In genomic region chr2:28535650-28536049, GRCm38 (mm10) we compare ENCODE assay signal across 8 mouse cellular contexts. TPM values are rescaled to one million over a fixed set of nuclear protein-coding genes. Genes with fewer than 3 reads are reported as not detected.
DNase-seq lines count a peak whose midpoint lies in the region; ATAC-seq lines count a peak whose summit lies in the region.

No protein-coding gene starts in this region.

- H3K4me2 ChIP-seq in embryonic facial prominence, embryonic 14.5 days (ENCODE audit: low read depth, low read length), result peak overlapping the region; percentile 67
- H3K4me2 ChIP-seq in hindbrain, embryonic 14.5 days (replicated peaks), result peak overlapping the region; percentile 84
- peak overlapping the region; percentile 58 for H3K4me2 ChIP-seq in midbrain, embryonic 16.5 days (ENCODE audit: low read length)

- H3K4me3 ChIP-seq in embryonic facial prominence, embryonic 14.5 days (ENCODE audit: low read depth, low read length), result peak overlapping the region; percentile 75
- no peak overlapping the region for H3K4me3 ChIP-seq in hindbrain, embryonic 14.5 days (replicated peaks; ENCODE audit: low read length)
- no peak overlapping the region for H3K4me3 ChIP-seq in midbrain, embryonic 16.5 days (ENCODE audit: low read depth, low read length)

- ATAC-seq in embryonic facial prominence, embryonic 14.5 days (ENCODE audit: low read depth), result no peak
- ATAC-seq in hindbrain, embryonic 14.5 days (ENCODE audit: low FRiP score), result no peak
- no peak for ATAC-seq in midbrain, embryonic 16.5 days

- no peaks in the 10 kb centered on the region for H3K27me3 ChIP-seq in embryonic facial prominence, embryonic 14.5 days (replicated peaks; ENCODE audit: control insufficient read depth, insufficient read depth, low read length)
- no peaks in the 10 kb centered on the region for H3K27me3 ChIP-seq in hindbrain, embryonic 14.5 days (ENCODE audit: control insufficient read depth, insufficient read depth, low read length)
- no peaks in the 10 kb centered on the region for H3K27me3 ChIP-seq in midbrain, embryonic 16.5 days (ENCODE audit: control insufficient read depth, insufficient read depth, low read depth, low read length)

- H3K27ac ChIP-seq in embryonic facial prominence, embryonic 14.5 days (replicated peaks; ENCODE audit: low read depth, low read length), result peak overlapping the region; percentile 95
- peak overlapping the region; percentile 88 for H3K27ac ChIP-seq in hindbrain, embryonic 14.5 days
- H3K27ac ChIP-seq in midbrain, embryonic 16.5 days (ENCODE audit: low read length), result peak overlapping the region; percentile 80

- no peaks in the 10 kb centered on the region; the same call in 1 of the 2 replicates for H3K36me3 ChIP-seq in embryonic facial prominence, embryonic 14.5 days (ENCODE audit: control insufficient read depth, insufficient read depth, low read length)
- H3K36me3 ChIP-seq in hindbrain, embryonic 14.5 days (replicated peaks; ENCODE audit: control insufficient read depth, insufficient read depth), result 0 out of 2 replicates have a peak, but pooled peaks cover 1% of the 10 kb centered on the region
- no peaks in the 10 kb centered on the region for H3K36me3 ChIP-seq in midbrain, embryonic 16.5 days (ENCODE audit: control insufficient read depth, insufficient read depth, low read length)

- peaks cover 70% of the 10 kb centered on the region for H3K4me1 ChIP-seq in embryonic facial prominence, embryonic 14.5 days (ENCODE audit: control insufficient read depth, insufficient read depth, low read length)
- H3K4me1 ChIP-seq in hindbrain, embryonic 14.5 days (replicated peaks; ENCODE audit: control insufficient read depth, insufficient read depth, low read length), result peaks cover 88% of the 10 kb centered on the region
- H3K4me1 ChIP-seq in midbrain, embryonic 16.5 days (ENCODE audit: control insufficient read depth, insufficient read depth, low read length), result peaks cover 79% of the 10 kb centered on the region

- WGBS in embryonic facial prominence, embryonic 14.5 days, result 18% methylated on average over 7 of the region's 7 CpGs
- WGBS in hindbrain, embryonic 14.5 days, result 24% methylated on average over 7 of the region's 7 CpGs
- 22% methylated on average over 7 of the region's 7 CpGs for WGBS in midbrain, embryonic 16.5 days

- H3K9ac ChIP-seq in embryonic facial prominence, embryonic 14.5 days (ENCODE audit: low read depth, low read length), result peak overlapping the region; percentile 83
- H3K9ac ChIP-seq in hindbrain, embryonic 14.5 days, result peak overlapping the region; percentile 78; the same call in 1 of the 2 replicates
- H3K9ac ChIP-seq in midbrain, embryonic 16.5 days (ENCODE audit: low read depth, low read length), result no peak overlapping the region; the same call in 1 of the 2 replicates

- no peaks in the 10 kb centered on the region for H3K9me3 ChIP-seq in embryonic facial prominence, embryonic 14.5 days (ENCODE audit: control insufficient read depth, low read length)
- H3K9me3 ChIP-seq in hindbrain, embryonic 14.5 days (ENCODE audit: control insufficient read depth, low read length), result no peaks in the 10 kb centered on the region
- H3K9me3 ChIP-seq in midbrain, embryonic 16.5 days (replicated peaks; ENCODE audit: control insufficient read depth, low read length, poor library complexity, severe bottlenecking), result no peaks in the 10 kb centered on the region

- peak; percentile 51 for DNase-seq in kidney, postnatal 10 days
- no peak for DNase-seq in kidney, adult 18-20 months
- peak; percentile 47 for DNase-seq in adrenal gland, postnatal 25 days
- DNase-seq in embryonic facial prominence, embryonic 14.5 days (ENCODE audit: low spot score), result no peak
- no peak for DNase-seq in hindbrain, embryonic 14.5 days (ENCODE audit: low spot score)
- DNase-seq in urinary bladder, postnatal 36 days (ENCODE audit: low spot score in 2 of 2), result no peak
- DNase-seq in thymus, postnatal 25 days, result no peak

RNA-seq across cellular contexts. Expression of gene Ralgds, which starts 22.7 kb away (rescaled TPM):
- 32.6 and 40.3 TPM in 2 replicates for total RNA-seq in adrenal gland, postnatal 25 days (2021)
- polyA plus RNA-seq in embryonic facial prominence, embryonic 14.5 days (2014; fragmentation: Nextera tagmentation; extraction: Ambion mirVana), result 59.3 and 67.5 TPM in 2 replicates
- polyA plus RNA-seq in hindbrain, embryonic 14.5 days (2014; fragmentation: Nextera tagmentation; extraction: Ambion mirVana), result 92.9 and 95.5 TPM in 2 replicates
- polyA plus RNA-seq in midbrain, embryonic 16.5 days (2015; fragmentation: Nextera tagmentation; extraction: Ambion mirVana), result 78.4 and 82.0 TPM in 2 replicates

RNA-seq across cellular contexts. Expression of gene Cel, which starts 27.6 kb away (rescaled TPM):
- total RNA-seq in adrenal gland, postnatal 25 days (2021), result 0.24 TPM in 1 of 2 replicates, not detected in the other
- polyA plus RNA-seq in embryonic facial prominence, embryonic 14.5 days (2014; fragmentation: Nextera tagmentation; extraction: Ambion mirVana), result not detected in 2 replicates
- polyA plus RNA-seq in hindbrain, embryonic 14.5 days (2014; fragmentation: Nextera tagmentation; extraction: Ambion mirVana), result not detected in 2 replicates
- polyA plus RNA-seq in midbrain, embryonic 16.5 days (2015; fragmentation: Nextera tagmentation; extraction: Ambion mirVana), result not detected in 2 replicates

RNA-seq across cellular contexts. Expression of gene Gm10134, which starts 29.8 kb away (rescaled TPM):
- 3.4 TPM in 1 of 2 replicates, not detected in the other for total RNA-seq in adrenal gland, postnatal 25 days (2021)
- 2.7 TPM in 1 of 2 replicates, not detected in the other for polyA plus RNA-seq in embryonic facial prominence, embryonic 14.5 days (2014; fragmentation: Nextera tagmentation; extraction: Ambion mirVana)
- 0.90 and 2.9 TPM in 2 replicates for polyA plus RNA-seq in hindbrain, embryonic 14.5 days (2014; fragmentation: Nextera tagmentation; extraction: Ambion mirVana)
- 2.3 and 3.6 TPM in 2 replicates for polyA plus RNA-seq in midbrain, embryonic 16.5 days (2015; fragmentation: Nextera tagmentation; extraction: Ambion mirVana)

RNA-seq across cellular contexts. Expression of gene Gbgt1, which starts 39.0 kb away (rescaled TPM):
- total RNA-seq in adrenal gland, postnatal 25 days (2021), result 2.1 and 3.2 TPM in 2 replicates
- 1.3 and 1.7 TPM in 2 replicates for polyA plus RNA-seq in embryonic facial prominence, embryonic 14.5 days (2014; fragmentation: Nextera tagmentation; extraction: Ambion mirVana)
- polyA plus RNA-seq in hindbrain, embryonic 14.5 days (2014; fragmentation: Nextera tagmentation; extraction: Ambion mirVana), result 1.3 and 1.7 TPM in 2 replicates
- polyA plus RNA-seq in midbrain, embryonic 16.5 days (2015; fragmentation: Nextera tagmentation; extraction: Ambion mirVana), result 1.1 and 1.2 TPM in 2 replicates

RNA-seq across cellular contexts. Expression of gene Gtf3c5, which starts 47.9 kb away (rescaled TPM):
- total RNA-seq in adrenal gland, postnatal 25 days (2021), result 22.3 and 24.4 TPM in 2 replicates
- 23.7 and 27.9 TPM in 2 replicates for polyA plus RNA-seq in embryonic facial prominence, embryonic 14.5 days (2014; fragmentation: Nextera tagmentation; extraction: Ambion mirVana)
- polyA plus RNA-seq in hindbrain, embryonic 14.5 days (2014; fragmentation: Nextera tagmentation; extraction: Ambion mirVana), result 28.6 and 29.3 TPM in 2 replicates
- polyA plus RNA-seq in midbrain, embryonic 16.5 days (2015; fragmentation: Nextera tagmentation; extraction: Ambion mirVana), result 42.3 and 46.3 TPM in 2 replicates

Comparison
In these comparisons a context has a peak if more than half of its experiments do, and no peak if none do; other contexts are left out.
1. DNase-seq: peak in kidney, postnatal 10 days (single experiment) and adrenal gland, postnatal 25 days (single experiment); none in kidney, adult 18-20 months (single experiment), embryonic facial prominence, embryonic 14.5 days (single experiment), hindbrain, embryonic 14.5 days (single experiment), urinary bladder, postnatal 36 days (0 of 2) and thymus, postnatal 25 days (single experiment).
2. Peak in every context shown above with its lines, with median percentiles within 50 percentile points of each other: H3K27ac ChIP-seq and H3K4me2 ChIP-seq.